Mouse (Mus musculus) erythroblast, embryonic 14.5 days (primary cell): Measurements from ENCODE around the gene Cped1. TPM values are rescaled to one million over a fixed set of nuclear protein-coding genes. Genes with fewer than 3 reads are reported as not detected.

Source experiments
- H3K27me3 ChIP-seq: 2 replicates; pipeline ENCODE4 v1.6.1; 2012; ENCODE audit warnings: inconsistent platforms; ENCODE audit not compliant: control insufficient read depth
- H3K36me3 ChIP-seq: 2 replicates; pipeline ENCODE4 v1.6.1; 2012; ENCODE audit warnings: mild to moderate bottlenecking, inconsistent platforms; ENCODE audit not compliant: control insufficient read depth
- H3K4me1 ChIP-seq: 2 replicates; pipeline ENCODE4 v1.6.1; 2012; ENCODE audit warnings: inconsistent platforms; ENCODE audit not compliant: control insufficient read depth
- H3K4me3 ChIP-seq: replicated peaks from 2 replicates; pipeline ENCODE3; 2012; ENCODE audit warnings: moderate library complexity, mild to moderate bottlenecking, inconsistent platforms
- H3K9me3 ChIP-seq: 2 replicates; pipeline ENCODE4 v1.6.1; 2012; ENCODE audit warnings: low read length, inconsistent platforms, mixed read lengths; ENCODE audit not compliant: control insufficient read depth
- GATA1 ChIP-seq: IDR thresholded peaks from 2 replicates; pipeline ENCODE4 v1.6.1; 2012; ENCODE audit warnings: low read length, inconsistent platforms, mixed read lengths
- TAL1 ChIP-seq: IDR thresholded peaks from 3 replicates; pipeline ENCODE4 v1.6.1; 2012; ENCODE audit warnings: low read length, inconsistent platforms, mixed read lengths
- polyA plus RNA-seq: library from polyadenylated mRNA; stranded (reverse); fragments of >175 nt; gene quantifications from 2 replicates; pipeline ENCODE4 v1.2.3, GENCODE M21; 2012

Gene Cped1
- polyA plus RNA-seq, 1 experiment: 0.02 TPM

DNA sequence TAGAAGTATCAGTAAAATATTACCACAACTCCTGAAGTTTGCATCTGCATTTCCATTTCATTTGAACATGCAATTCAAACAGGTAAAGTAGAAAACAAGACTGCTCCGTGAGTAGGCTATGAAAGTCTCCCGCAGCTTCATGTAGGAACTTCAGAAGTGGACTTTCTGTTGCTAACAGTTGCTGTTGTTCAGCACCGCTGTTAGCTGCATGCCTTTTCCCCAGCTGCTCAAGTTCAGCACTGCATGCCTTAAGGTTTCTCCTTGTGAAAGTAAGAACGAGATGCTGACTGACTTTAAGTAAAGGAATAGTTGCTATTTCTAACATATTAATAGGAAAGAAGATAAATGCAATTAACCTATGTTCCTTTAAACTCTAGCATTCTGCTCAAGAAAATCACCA lies 306.3 kb downstream of the Cped1 start:
- Histone ChIP-seq H3K4me3 (no peak overlapping the region), H3K9me3 (no peaks in the 10 kb centered on the region), H3K4me1 (no peaks in the 10 kb centered on the region), H3K27me3 (peaks cover 39% of the 10 kb centered on the region), H3K36me3 (no peaks in the 10 kb centered on the region)
- TF ChIP-seq TAL1 (no peak), GATA1 (no peak)

DNA sequence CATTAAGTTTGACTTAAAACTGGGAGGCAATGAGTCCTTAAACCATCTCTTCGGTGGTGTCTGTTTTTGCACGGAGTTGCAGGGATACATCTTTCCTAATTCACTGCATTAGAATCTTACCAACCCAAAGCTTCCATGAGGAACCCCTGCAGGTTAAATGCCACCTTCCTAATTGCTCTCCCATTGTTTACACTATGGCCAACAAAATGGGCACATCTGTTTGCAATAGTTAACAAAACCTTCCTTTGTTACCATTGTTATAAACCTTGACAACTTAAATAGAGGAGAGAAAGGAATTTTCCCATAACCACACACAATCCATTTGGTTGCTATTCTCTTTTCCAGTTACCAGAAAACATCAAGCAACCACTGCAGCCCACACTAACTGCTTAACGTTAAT lies 308.2 kb downstream of the Cped1 start:
- no peaks in the 10 kb centered on the region for H3K9me3 ChIP-seq
- TF ChIP-seq TAL1 (no peak), GATA1 (no peak)
- H3K36me3 ChIP-seq: no peaks in the 10 kb centered on the region
- no peaks in the 10 kb centered on the region for H3K4me1 ChIP-seq
- H3K4me3 ChIP-seq: no peak overlapping the region
- peaks cover 21% of the 10 kb centered on the region for H3K27me3 ChIP-seq

DNA sequence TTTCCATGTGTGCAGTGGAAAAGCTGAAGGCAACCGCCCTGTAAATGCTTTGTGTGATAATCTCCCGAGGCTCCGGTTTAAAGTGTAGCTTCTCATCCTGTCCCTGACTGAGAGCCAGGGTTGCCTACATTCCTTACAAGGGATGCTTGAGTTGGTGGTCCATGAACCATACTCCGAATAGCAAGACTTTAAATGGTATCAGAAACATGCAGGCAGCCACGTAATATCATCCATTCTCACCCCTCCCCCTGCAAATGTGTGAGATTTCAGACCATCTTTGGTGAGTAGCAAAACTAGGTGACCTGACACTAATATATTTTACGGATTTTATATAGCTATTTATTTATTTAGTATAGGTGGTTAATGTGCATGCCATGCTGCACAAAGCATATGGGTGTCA lies 311.3 kb downstream of the Cped1 start:
- no peaks in the 10 kb centered on the region for H3K4me1 ChIP-seq
- H3K9me3 ChIP-seq: no peaks in the 10 kb centered on the region
- H3K4me3 ChIP-seq: no peak overlapping the region
- peaks cover 2% of the 10 kb centered on the region; the same call in 1 of the 2 replicates for H3K27me3 ChIP-seq
- TF ChIP-seq GATA1: no peak
- TF ChIP-seq TAL1: no peak
- H3K36me3 ChIP-seq: no peaks in the 10 kb centered on the region

DNA sequence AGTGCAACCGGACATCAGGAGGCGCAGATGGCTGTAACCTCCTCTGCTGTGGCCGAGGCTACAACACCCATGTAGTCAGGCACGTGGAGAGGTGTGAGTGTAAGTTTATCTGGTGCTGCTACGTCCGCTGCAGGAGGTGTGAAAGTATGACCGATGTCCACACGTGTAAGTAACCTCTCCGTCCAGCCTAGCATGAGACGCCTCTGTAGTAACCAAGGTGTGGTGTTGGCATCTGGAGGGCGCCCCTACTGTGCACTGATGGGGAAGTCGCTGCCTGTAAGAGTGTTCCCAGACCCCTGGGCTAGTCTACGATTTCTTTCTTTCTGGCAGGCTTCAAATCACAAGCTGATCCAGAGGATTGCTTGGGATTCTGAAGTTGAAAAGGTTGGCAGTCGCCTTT lies 312.3 kb downstream of the Cped1 start:
- Histone ChIP-seq H3K27me3 (no peaks in the 10 kb centered on the region), H3K9me3 (no peaks in the 10 kb centered on the region), H3K36me3 (no peaks in the 10 kb centered on the region), H3K4me3 (no peak overlapping the region), H3K4me1 (no peaks in the 10 kb centered on the region)
- no peak for TF ChIP-seq TAL1
- no peak for TF ChIP-seq GATA1

Other genes starting within 250 kb of the Cped1 start
- not detected in 2 replicates for gene Tspan12, start 133.4 kb upstream of the Cped1 start, polyA plus RNA-seq
- gene Ing3, start 36.3 kb upstream of the Cped1 start, polyA plus RNA-seq: 0.78 and 0.89 TPM in 2 replicates